Mouse (Mus musculus): Measurements from ENCODE around the gene 4931428F04Rik. TPM values are rescaled to one million over a fixed set of nuclear protein-coding genes. Genes with fewer than 3 reads are reported as not detected.

4931428F04Rik gene
- total RNA-seq, 1 experiment from 2014 or later: 3.7 TPM

GRCm38 (mm10) chr8:105288231-105288630 lies 1.4 kb downstream of the 4931428F04Rik start:
- DNase-seq: no peak

DNA sequence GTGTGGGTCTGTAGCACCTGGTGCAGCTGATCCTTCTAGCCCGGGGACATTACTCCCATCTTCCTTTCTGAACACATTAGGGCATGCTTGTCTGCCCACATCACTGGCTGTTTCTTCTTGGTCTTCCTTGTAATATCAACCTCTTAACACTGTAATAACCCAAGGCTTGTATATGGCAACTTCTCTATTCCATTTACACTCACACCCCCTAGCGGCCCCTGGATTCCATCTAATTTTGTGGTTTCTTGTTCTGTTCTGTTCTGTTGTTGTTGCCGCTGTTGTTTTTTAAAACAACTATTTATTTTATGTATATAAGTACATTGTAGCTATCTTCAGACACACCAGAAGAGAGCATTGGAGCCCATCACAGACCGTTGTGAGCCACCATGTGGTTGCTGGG lies 2.8 kb downstream of the 4931428F04Rik start:
- DNase-seq: no peak

- no peak for DNase-seq
Observed at GRCm38 (mm10) chr8:105285514-105285913, 4.2 kb downstream of the 4931428F04Rik start.

DNA sequence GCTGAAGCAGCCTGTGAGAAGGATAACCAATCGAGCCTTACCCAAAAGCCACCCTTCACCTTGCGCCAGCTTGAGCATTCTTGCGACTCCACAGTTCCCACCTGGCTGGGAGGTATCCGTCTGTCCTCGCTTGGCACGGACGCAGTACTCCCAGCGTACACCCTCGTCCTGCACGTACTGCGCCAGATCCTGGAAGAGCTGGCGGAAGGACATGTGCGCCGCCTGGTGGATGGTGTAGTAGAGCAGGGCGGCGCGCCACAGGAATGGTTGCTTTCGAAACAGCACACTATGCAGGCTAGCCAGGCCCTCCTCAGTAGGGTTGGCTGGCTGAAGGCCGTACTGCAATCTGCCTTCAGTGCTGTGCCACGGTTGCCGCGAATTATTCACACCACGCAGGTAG lies 6.6 kb downstream of the 4931428F04Rik start:
- peak; percentile 79 for DNase-seq

- DNase-seq: no peak
Observed at GRCm38 (mm10) chr8:105282239-105282638, 7.4 kb downstream of the 4931428F04Rik start.

- DNase-seq: no peak
Observed at GRCm38 (mm10) chr8:105281821-105282220, 7.8 kb downstream of the 4931428F04Rik start.

DNA sequence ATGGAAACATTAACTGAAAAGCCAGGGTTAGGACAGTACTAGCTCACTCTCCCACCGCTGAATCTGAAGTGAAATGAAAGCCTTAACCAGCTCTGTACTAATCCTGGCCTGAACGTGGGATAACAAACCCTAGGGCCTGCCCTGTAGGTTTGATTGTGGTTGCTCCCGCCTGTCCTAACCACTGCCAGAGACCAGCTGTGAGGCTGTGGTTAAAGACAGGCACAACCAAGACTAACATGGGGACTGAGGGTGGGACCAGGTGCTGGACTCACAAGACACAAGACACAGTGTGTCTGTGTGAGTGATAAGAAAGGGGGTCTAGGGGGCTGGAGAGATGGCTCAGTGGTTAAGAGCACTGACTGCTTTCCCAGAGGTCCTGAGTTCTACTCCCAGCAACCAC lies 9.1 kb downstream of the 4931428F04Rik start:
- DNase-seq: no peak

- peak; percentile 91 for DNase-seq
Observed at GRCm38 (mm10) chr8:105278911-105279334, 10.7 kb downstream of the 4931428F04Rik start.

DNA sequence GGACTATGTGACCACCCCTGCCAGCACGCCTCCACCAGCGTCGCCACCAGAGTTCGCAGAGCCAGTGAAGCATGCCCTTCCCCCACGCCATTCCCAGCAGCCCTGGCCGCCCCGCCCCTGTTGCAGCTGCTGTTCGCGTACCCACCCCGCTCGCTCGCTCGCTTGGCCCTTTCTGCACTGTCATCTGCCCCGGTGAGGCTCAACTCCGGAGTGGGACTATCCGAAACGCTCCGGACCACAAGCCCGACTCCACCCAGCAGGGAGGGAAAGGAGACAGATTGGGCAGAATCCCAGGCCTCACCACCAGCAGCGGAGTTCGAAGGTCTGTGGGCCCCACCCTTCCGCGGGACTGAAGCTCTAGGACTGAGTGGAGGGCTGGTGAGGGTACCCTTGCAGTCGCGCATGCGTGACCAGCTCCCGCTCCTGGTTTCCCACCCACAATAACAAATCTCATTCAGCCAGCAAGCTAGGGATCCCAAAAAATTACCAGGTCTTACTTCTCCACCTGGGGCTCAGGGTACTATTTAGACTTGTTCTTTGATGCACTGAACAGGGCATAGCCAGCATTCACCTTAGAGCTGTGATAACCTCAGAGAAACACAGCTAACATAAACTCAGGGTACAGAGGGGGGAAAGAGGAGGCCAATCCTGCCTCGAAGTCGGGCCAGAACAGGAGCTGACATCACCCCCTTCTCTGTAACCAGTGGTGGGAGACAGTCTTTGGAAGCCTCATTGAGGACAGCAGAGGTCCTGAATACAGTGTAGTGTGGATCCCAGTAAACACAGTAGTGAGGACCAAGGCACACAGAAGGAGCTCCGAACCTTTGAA lies 13.2 kb downstream of the 4931428F04Rik start:
- DNase-seq: peak; percentile 66

- DNase-seq: no peak
Observed at GRCm38 (mm10) chr8:105275840-105276239, 13.8 kb downstream of the 4931428F04Rik start, which contains the start of gene Nol3. TSS of gene Nol3 (plus strand) at chr8:105276140.

DNA sequence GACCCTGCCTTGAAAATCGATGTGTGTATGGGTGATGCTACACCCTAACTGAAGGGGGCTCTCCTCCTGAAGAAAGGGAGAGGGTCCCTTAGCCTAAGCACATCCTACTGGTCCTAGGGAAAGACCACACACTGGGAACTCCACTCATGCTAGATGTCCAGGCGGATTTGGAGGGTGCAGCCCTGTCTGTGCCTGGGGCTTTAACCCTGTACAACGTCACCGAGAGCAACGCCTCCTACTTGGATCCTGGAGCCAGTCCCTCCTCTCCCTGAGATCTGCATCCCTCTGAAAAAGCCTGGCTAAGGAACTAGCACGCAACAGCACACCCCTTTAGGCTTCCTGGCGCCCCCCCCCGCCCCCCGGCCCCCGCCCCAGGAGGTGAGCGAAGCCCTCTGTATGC lies 14.3 kb downstream of the 4931428F04Rik start:
- no peak for DNase-seq

GRCm38 (mm10) chr8:105270916-105271186 lies 18.8 kb downstream of the 4931428F04Rik start:
- no peak for DNase-seq

GRCm38 (mm10) chr8:105270101-105270915 lies 19.4 kb downstream of the 4931428F04Rik start:
- DNase-seq: no peak

DNA sequence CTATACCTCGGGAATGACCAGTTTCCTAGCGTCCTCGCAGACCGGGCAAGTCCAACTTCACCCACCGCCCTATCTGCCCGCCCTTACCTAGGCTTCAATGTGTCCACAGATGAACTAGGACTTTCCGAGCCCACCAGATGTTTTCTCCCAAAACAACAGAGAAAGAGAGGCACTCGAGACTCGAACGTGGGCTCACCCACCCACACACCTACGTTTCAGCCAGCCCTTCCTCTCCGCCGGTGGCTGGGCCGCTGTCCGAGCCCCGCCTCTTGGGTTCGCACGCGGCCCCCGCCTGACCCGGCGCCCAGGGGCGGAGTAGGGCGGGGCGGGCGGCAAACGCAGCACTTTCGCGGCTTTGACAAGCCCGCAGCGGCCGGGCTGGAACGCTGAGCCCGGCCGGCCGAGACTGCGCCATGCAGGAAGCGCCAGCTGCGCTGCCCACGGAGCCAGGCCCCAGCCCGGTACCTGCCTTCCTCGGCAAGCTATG lies 20.2 kb downstream of the 4931428F04Rik start, which contains the start of gene Hsf4:
Hsf4 (plus strand) TSS at position 341 of the 487 bp plus-strand sequence.
- peak; percentile 76 for DNase-seq

DNA sequence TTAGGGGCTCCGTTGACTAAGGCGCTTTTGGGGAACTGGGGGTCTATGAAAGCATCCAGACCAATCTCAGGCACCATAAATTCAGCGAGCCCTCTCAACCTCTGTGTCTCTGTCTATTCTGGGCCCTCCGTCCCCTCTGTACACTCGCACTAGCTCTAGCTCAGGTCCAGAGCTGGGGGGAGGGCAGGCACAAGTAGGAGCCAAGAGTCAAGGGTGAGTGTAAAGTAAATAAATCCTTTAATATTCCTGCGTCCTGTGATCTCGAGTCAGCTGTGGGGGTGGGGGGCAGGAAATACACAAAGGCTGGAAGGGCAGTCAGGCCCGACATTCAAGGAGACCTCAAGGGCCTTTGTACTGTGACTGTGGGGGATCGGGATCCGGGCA lies 20.6 kb downstream of the 4931428F04Rik start:
- no peak for DNase-seq

DNA sequence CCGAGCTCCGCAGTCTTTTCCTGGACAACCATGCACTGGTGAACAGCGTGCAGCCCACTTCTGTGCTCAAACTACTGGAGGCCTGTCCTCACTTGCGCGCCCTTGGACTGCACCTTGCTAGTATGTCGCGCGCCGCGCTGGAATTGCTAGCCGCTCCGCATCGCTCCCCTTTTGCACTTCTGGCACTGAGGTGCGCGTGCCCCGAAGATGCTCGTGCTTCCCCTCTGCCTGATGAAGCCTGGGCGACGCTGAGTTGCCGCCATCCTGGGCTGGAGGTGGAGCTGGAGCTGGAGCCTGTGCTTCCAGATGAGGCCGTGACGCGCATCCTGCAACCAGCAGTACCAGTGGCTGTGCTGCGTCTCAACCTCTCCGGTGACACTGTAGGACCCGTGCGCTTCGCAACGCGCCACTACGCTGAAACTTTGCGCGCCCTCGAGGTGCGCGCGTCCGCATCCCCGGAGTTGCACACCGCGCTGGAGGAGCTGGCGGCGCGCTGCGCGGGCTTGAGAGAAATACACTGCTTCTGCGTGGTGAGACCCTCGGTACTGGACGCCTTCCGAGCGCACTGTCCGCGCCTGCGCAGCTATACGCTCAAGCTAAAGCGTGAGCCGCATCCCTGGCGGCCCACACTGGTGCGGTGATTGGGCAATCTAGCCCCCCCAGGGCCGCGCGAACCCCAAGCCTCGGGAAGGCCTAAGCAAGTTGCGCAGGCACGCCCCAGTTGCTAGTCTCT lies 21.2 kb downstream of the 4931428F04Rik start:
- DNase-seq: no peak

GRCm38 (mm10) chr8:105266775-105267174 lies 22.9 kb downstream of the 4931428F04Rik start:
- DNase-seq: no peak

DNA sequence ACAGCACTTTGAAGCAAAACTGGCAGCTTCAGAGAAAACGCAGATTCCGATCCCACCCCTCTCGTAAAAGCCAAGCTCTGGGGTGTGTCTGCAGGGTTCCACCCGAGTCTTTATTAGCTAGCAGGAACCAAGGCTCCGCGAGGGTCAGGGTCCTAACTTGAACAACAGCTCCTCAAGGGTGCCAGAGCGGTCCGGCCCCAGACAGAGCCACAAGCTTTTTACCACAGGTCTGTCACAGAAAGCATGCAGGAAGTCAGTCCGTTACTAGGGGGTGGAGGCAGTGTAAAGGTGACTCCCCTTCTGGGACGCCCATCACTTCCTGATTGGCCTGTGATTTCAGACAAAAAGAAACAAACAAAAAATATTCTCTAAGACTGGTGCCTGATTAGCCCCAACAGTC lies 24.5 kb downstream of the 4931428F04Rik start:
- no peak for DNase-seq

GRCm38 (mm10) chr8:105264024-105264982 lies 25.4 kb downstream of the 4931428F04Rik start, which contains the start of the genes Tradd and Fbxl8:
TSS of gene Tradd (minus strand) at chr8:105264609.
TSS of gene Fbxl8 (plus strand) at chr8:105264648.
- DNase-seq: peak; percentile 85

GRCm38 (mm10) chr8:105263244-105263912 lies 26.3 kb downstream of the 4931428F04Rik start:
- DNase-seq: no peak

All from adrenal gland, postnatal 25 days (tissue).